Mouse (Mus musculus) stomach, embryonic 16.5 days (tissue): ENCODE data around the gene Cabp2. TPM values are rescaled to one million over a fixed set of nuclear protein-coding genes. Genes with fewer than 3 reads are reported as not detected.
A peak's percentile ranks its signal among the peaks of the same experiment; 100 is the strongest.

Experiments
- ATAC-seq: fragments of 200-750 bp; cut with Nextera tagmentation; 2 replicates; pipeline ENCODE4 v1.8.0; 2017; ENCODE audit warnings: moderate number of reproducible peaks, moderate TSS enrichment; ENCODE audit not compliant: insufficient read depth, low FRiP score
- H3K27ac ChIP-seq: fragments of 300-500 bp; sonication (generic); 2 replicates; pipeline ENCODE4 v1.5.1; 2014; ENCODE audit warnings: low read length
- H3K27me3 ChIP-seq: fragments of 300-500 bp; sonication (generic); 2 replicates; pipeline ENCODE4 v1.6.1; 2014; ENCODE audit warnings: low read length, control low read depth, mixed read lengths; ENCODE audit not compliant: control insufficient read depth, insufficient read depth
- H3K36me3 ChIP-seq: fragments of 300-500 bp; sonication (generic); 2 replicates; pipeline ENCODE4 v1.6.1; 2014; ENCODE audit warnings: low read length; ENCODE audit not compliant: control insufficient read depth, insufficient read depth
- H3K4me1 ChIP-seq: fragments of 300-500 bp; sonication (generic); 2 replicates; pipeline ENCODE4 v1.6.1; 2014; ENCODE audit warnings: low read length, control low read depth, mixed read lengths; ENCODE audit not compliant: control insufficient read depth, insufficient read depth
- H3K4me2 ChIP-seq: fragments of 300-500 bp; sonication (generic); 2 replicates; pipeline ENCODE4 v1.6.1; 2014; ENCODE audit warnings: low read depth, low read length, mixed read lengths
- H3K4me3 ChIP-seq: fragments of 300-500 bp; sonication (generic); replicated peaks from 2 replicates; pipeline ENCODE4 v1.5.1; 2014; ENCODE audit warnings: mild to moderate bottlenecking, low read length
- H3K9ac ChIP-seq: fragments of 300-500 bp; sonication (generic); 2 replicates; pipeline ENCODE4 v1.6.1; 2014; ENCODE audit warnings: low read length
- H3K9me3 ChIP-seq: fragments of 300-500 bp; sonication (generic); replicated peaks from 2 replicates; pipeline ENCODE4 v1.6.1; 2016; ENCODE audit warnings: low read length, control low read depth; ENCODE audit not compliant: control insufficient read depth
- WGBS: fragments of 180-500 bp; shearing (Covaris S2); extraction: QIAGEN DNeasy Blood & Tissue Kit; methylation state at CpG from one replicate; pipeline ENCODE4 v1.1.7; 2014; 5-methylcytosine and 5-hydroxymethylcytosine counted together
- polyA plus RNA-seq: library from polyadenylated mRNA; unstranded; fragments of >200 nt; fragmentation: Nextera tagmentation; extraction: Ambion mirVana; gene quantifications from 2 replicates; pipeline ENCODE4 v1.2.1, GENCODE M21; 2015

Gene Cabp2
- polyA plus RNA-seq, 1 experiment from 2014 or later = 2.9 TPM

DNA sequence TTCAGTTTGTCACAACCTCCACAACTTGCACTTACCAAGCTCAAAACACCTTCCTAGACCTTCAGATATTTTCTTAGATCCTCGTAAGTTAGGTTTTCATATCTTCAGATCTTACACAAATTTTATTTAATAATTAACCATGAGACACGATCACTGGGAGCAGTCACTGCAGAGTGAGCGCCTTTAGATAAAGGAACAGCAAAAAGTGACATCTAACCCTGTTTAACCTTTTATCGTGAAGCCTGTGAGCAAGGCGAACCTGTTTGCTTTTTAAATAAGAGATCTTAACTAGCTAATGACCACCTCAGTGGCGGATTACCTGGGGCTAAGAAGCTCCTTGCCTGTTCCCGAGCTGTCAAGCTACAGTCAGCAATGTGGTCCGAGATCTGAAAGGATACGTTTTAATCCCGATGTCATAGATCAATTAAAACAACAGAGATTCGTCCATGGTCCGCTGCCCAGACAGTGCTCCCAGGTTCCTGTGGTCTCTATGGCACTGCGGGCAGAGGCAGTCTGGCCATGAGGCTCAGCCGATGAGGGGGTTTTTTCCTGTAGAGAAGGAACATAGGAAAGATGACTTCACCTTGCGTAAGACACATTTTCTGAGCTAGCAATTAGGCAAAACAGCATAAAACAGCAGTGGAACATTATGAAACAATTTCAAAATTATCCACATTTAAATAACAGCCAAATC, 12.5 kb upstream of the Cabp2 start:
- no peak overlapping the region for H3K9ac ChIP-seq
- H3K4me1 ChIP-seq = peaks cover 7% of the 10 kb centered on the region; the same call in 1 of the 2 replicates
- H3K36me3 ChIP-seq = no peaks in the 10 kb centered on the region
- no peak for ATAC-seq
- no peaks in the 10 kb centered on the region for H3K27me3 ChIP-seq
- H3K27ac ChIP-seq = no peak overlapping the region
- no peaks in the 10 kb centered on the region for H3K9me3 ChIP-seq
- 54% methylated on average over 15 of the region's 15 CpGs for WGBS
- H3K4me3 ChIP-seq = no peak overlapping the region
- 0 out of 2 replicates have a peak overlapping the region, but pooled peaks have one; percentile 23 for H3K4me2 ChIP-seq

DNA sequence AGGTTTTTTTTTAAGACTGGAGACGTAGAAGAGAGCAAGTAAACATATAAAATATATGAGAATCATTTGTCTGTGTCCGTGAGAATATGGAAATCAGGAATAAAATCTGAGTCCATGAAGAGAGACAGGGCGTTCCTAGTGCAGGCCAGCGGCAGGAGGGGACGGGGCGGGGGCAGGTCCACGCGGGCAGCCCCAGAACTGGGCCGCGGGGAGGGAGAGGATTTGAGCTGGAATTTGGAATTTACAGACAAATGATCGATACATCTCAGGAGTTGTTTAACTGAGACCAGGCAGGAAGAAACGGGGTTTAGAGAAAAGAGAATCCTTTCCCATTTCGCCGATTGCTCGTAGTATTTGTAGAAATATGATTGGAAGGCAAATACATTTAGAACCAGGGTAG, 11.1 kb upstream of the Cabp2 start:
- H3K9ac ChIP-seq = no peak overlapping the region
- no peak overlapping the region for H3K4me3 ChIP-seq
- no peak for ATAC-seq
- 57% methylated on average over 15 of the region's 15 CpGs for WGBS
- peaks cover 7% of the 10 kb centered on the region; the same call in 1 of the 2 replicates for H3K4me1 ChIP-seq
- H3K4me2 ChIP-seq = no peak overlapping the region
- H3K27ac ChIP-seq = no peak overlapping the region
- H3K27me3 ChIP-seq = no peaks in the 10 kb centered on the region
- no peaks in the 10 kb centered on the region for H3K36me3 ChIP-seq
- no peaks in the 10 kb centered on the region for H3K9me3 ChIP-seq

DNA sequence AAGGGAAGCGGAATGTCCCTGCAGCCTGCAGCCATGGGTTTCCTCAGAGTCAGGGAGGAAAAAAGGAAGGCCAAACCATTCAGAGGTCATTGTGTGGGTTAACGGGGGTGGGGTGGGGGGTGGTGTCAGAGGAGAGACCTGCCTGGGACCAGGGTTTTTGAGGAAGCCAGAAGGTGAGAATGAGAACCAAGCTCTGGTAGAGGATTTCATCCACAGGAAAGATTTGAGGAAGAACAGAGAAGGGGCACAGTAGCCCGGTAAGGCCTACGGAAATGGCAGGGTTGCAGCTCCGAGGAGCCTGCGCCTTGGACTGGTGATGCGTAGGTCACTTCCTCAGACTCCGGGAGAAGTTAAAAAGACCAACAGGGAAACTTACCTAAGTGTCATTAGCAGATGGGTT, 10.6 kb upstream of the Cabp2 start:
- WGBS = 63% methylated on average over 8 of the region's 8 CpGs
- no peak overlapping the region for H3K9ac ChIP-seq
- H3K27me3 ChIP-seq = no peaks in the 10 kb centered on the region
- no peaks in the 10 kb centered on the region for H3K9me3 ChIP-seq
- H3K36me3 ChIP-seq = no peaks in the 10 kb centered on the region
- no peak overlapping the region for H3K4me3 ChIP-seq
- H3K4me2 ChIP-seq = no peak overlapping the region
- H3K4me1 ChIP-seq = peaks cover 7% of the 10 kb centered on the region; the same call in 1 of the 2 replicates
- no peak for ATAC-seq
- H3K27ac ChIP-seq = no peak overlapping the region

DNA sequence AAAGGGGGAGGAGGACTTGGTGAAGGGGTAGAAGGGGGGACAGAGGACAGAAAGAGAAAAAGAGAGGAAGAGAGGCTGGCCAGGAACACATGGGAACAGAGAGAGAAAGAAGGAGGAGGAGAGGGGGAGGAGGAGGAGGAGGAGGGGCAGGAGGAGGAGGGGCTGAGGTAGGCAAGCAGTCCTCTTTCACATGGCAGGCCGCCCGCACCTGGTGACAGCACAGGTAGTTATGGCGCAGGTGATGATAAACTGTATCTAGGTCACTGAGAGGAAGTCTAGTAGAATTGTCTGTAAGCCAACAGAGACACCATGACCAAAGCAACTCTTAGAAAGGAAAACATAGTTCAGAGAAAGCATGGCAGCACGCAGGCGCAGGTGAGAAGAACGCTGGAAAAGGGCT, 10.0 kb upstream of the Cabp2 start:
- no peaks in the 10 kb centered on the region for H3K27me3 ChIP-seq
- H3K4me2 ChIP-seq = no peak overlapping the region
- H3K9ac ChIP-seq = no peak overlapping the region
- no peaks in the 10 kb centered on the region for H3K36me3 ChIP-seq
- 88% methylated on average over 6 of the region's 6 CpGs for WGBS
- no peak overlapping the region for H3K4me3 ChIP-seq
- peaks cover 7% of the 10 kb centered on the region; the same call in 1 of the 2 replicates for H3K4me1 ChIP-seq
- H3K27ac ChIP-seq = no peak overlapping the region
- H3K9me3 ChIP-seq = no peaks in the 10 kb centered on the region
- ATAC-seq = no peak

DNA sequence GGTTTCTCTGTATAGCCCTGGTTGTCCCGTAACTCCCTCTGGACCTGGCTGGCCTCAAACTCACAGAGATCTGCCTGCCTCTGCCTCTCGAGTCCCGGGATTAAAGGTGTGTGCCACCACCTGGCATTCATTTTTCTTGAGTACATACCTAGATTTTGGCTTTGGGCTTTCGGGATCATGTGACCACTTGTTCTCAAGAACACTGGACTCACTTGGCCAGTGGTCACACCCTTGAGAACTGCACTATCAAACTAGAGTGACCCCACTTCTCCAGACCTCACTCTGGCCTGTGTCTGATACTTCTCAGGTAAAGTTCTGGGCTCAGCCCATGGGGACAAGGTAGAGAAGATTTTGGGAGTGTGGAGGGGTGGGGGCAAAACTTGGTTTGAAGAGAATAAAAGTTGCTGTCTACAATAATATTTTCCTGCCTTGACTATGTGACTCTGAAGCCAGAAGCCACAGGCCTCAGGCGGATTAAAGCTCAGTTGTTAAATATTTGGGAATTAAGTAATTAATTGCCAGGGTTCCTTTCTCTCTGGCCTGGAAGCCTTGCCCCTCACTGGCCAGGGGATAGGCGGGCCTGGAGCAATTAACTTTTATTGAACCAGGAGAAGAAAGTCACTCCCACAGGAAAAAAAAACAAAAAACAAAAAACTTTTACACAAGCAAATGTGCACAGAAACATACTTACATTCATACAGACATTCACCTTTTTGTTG, 8.5 kb upstream of the Cabp2 start:
- Histone ChIP-seq H3K4me1 (peaks cover 7% of the 10 kb centered on the region; the same call in 1 of the 2 replicates), H3K27me3 (no peaks in the 10 kb centered on the region), H3K4me2 (no peak overlapping the region), H3K4me3 (no peak overlapping the region), H3K27ac (no peak overlapping the region), H3K9ac (no peak overlapping the region), H3K9me3 (no peaks in the 10 kb centered on the region), H3K36me3 (no peaks in the 10 kb centered on the region)
- no peak for ATAC-seq
- 85% methylated on average over 6 of the region's 6 CpGs for WGBS

DNA sequence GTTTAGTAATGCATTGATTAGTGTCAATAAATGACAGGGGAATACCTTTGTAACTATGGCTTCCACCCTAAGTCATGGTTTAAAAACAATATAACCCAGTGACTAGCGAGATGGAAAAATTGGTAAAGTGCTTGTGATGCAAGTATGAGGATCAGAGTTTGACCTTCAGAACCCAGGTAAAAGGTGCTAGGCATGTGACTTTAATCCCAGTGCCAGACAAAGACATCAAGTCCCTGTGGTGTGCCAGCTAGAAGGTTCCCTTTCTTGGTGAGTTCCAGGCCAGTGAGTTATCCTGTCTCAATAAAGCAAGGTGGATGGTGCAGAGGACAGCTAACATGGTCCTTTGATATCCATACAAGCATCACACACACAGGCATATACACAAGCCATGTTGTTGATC, 5.8 kb upstream of the Cabp2 start:
- ATAC-seq = no peak
- Histone ChIP-seq H3K9me3 (no peaks in the 10 kb centered on the region), H3K36me3 (no peaks in the 10 kb centered on the region), H3K9ac (no peak overlapping the region), H3K27ac (no peak overlapping the region), H3K4me3 (no peak overlapping the region), H3K27me3 (no peaks in the 10 kb centered on the region), H3K4me1 (0 out of 2 replicates have a peak, but pooled peaks cover under 1% of the 10 kb centered on the region), H3K4me2 (no peak overlapping the region)
- WGBS = 93% methylated on average over 1 of the region's 1 CpGs

DNA sequence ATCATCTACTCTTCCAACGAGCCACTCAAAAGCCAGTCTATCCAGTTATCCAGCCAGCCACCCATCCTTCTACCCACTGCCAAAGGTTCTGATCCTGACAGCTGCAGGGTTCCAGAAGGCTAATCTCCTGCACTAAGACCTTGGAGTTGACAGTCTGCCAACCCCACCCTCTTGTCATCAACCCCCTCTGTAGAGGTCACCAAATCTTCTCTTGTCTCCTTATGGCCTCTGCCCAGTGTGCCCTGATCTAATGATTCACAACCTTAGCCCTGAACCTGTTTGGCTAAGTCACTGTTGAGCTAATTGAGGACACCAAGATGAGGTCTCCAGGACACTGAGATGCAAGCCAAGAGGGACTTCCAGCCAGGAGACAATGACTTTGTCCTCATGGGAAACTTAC, 1.8 kb upstream of the Cabp2 start:
- Histone ChIP-seq H3K4me3 (no peak overlapping the region), H3K27ac (no peak overlapping the region), H3K4me1 (no peaks in the 10 kb centered on the region), H3K9ac (no peak overlapping the region), H3K9me3 (no peaks in the 10 kb centered on the region), H3K27me3 (no peaks in the 10 kb centered on the region), H3K4me2 (no peak overlapping the region), H3K36me3 (no peaks in the 10 kb centered on the region)
- WGBS = 79% methylated on average over 1 of the region's 1 CpGs
- ATAC-seq = no peak

DNA sequence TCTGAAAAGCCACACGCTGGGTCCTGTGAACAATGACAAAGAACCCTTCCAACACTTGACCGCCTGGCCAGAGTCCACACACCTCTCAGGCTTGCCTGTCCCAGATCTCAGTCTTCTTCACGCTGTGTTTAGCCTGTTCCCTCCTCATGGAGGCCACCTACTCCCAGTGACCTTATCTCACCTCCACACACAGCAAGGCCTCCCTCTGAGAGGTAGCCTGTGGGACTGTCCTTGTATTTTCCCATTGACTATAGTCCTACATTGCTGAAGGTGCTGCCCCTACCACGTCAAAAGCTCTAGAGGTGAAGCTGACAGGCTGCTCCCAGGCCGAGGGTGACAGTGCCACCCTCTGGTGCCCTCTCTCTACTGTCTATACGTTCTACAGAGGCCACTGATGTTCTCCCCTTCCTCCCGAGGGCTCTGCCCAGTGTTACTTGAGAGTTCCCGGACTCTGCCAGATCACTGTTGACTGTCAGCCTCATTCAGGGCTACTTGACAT, 818 bp upstream of the Cabp2 start:
- WGBS = 57% methylated on average over 8 of the region's 8 CpGs
- no peaks in the 10 kb centered on the region for H3K9me3 ChIP-seq
- ATAC-seq = no peak

DNA sequence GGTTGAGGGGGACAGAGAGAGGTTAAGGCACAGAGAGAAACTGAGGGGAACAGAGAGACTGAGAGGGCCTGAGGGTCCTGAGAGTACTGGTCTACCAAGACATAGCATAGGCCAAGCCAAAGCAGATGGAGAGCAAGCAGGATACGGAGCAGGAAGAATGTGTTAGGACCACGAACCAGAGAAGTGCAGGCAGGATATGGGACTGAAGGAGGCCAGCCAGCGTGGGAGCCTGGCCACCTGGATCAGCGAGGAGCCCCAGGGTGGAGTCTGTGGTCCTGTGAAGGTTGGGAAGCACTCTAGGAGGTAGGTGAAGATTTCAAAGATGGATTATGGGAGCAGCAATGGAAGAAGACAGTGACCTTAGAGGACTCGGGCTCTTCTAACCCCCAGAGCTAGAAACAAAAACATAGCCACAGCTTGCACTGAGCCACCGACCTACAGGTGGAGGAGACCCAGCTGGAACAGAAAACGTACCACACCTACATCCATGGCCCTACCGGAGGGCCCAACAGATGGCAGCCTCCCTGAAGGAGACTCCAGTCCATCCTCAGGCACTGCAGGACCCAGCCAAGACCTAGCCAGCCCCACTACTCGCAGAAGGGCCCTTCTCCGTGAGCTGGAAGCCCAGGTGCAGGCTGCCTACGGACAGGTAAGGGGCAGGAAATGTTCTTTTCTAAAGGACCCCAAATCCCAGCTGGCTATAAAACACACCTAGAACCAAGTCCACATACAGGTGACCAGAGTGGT, 1.0 kb downstream of the Cabp2 start:
- H3K36me3 ChIP-seq = no peaks in the 10 kb centered on the region
- no peak overlapping the region for H3K27ac ChIP-seq
- no peaks in the 10 kb centered on the region for H3K4me1 ChIP-seq
- no peak overlapping the region for H3K4me3 ChIP-seq
- no peaks in the 10 kb centered on the region for H3K9me3 ChIP-seq
- no peaks in the 10 kb centered on the region for H3K27me3 ChIP-seq
- 79% methylated on average over 11 of the region's 11 CpGs for WGBS
- no peak overlapping the region for H3K4me2 ChIP-seq
- H3K9ac ChIP-seq = no peak overlapping the region
- no peak for ATAC-seq

More for the DNA sequence above, 818 bp upstream of the Cabp2 start:
- Histone ChIP-seq H3K27me3 (no peaks in the 10 kb centered on the region), H3K27ac (no peak overlapping the region), H3K4me3 (no peak overlapping the region), H3K4me2 (no peak overlapping the region), H3K9ac (no peak overlapping the region), H3K36me3 (no peaks in the 10 kb centered on the region), H3K4me1 (no peaks in the 10 kb centered on the region)
